Mouse (Mus musculus) bone marrow, adult 2 months (tissue): ENCODE results near the gene Rcsd1.
A peak's percentile ranks its signal among the peaks of the same experiment; 100 is the strongest.

Source experiments
- CTCF ChIP-seq: fragments of 200-500 bp; IDR thresholded peaks from 2 replicates; pipeline ENCODE4 v1.5.1; 2011; ENCODE audit warnings: low read length, control low read depth; ENCODE audit not compliant: control insufficient read depth, insufficient read depth
- POLR2A ChIP-seq: fragments of 200-500 bp; IDR thresholded peaks from 2 replicates; pipeline ENCODE4 v1.6.1; 2011; ENCODE audit warnings: low read depth, mild to moderate bottlenecking, control low read depth, low read length, borderline replicate concordance; ENCODE audit not compliant: control insufficient read depth

- TF ChIP-seq CTCF (peak; percentile 86), POLR2A (no peak)
Observed at GRCm38 (mm10) chr1:165735826-165736818, 26.6 kb upstream of the Rcsd1 start.
